Mouse (Mus musculus) lung, postnatal 0 days (tissue): ENCODE measurements at regions not wholly inside any gene's neighbourhood (a gene's known extent, or its start where the extent isn't known, plus 50 kb on each side); places are given as distances from the start of the nearest gene placed in this dataset.

Experiments used
- CTCF ChIP-seq: IDR thresholded peaks from 2 replicates; pipeline ENCODE4 v1.5.1; 2016; ENCODE audit warnings: antibody characterized with exemption, mild to moderate bottlenecking
- EP300 ChIP-seq: IDR thresholded peaks from 2 replicates; pipeline ENCODE4 v1.6.1; 2016; ENCODE audit warnings: antibody characterized with exemption, mild to moderate bottlenecking, control low read depth

DNA sequence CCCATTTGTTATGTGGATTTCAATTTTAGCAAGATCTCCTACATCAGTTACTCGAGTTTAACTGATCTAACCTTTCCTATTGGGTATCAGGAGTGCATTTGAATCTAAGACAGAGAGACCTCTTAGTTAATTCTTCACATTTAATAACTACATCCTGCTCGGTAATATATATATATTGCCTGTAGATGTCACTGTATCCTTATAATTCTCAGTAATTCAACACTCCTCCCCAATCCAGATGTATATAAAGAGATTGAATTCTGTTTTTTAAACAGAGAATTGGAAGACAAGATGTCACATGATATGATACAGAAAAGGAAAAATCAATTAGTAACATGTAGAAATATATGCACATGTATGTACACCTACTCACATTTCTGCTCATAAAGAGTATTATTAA lies 133.3 kb upstream of the Mageb4 start:
- TF ChIP-seq CTCF (no peak), EP300 (no peak)
